Mouse (Mus musculus) cerebellum, adult 8-10 months (tissue): ENCODE data around the gene Iqsec1.

ENCODE experiments used
- DNase-seq: peaks from one replicate; pipeline ENCODE4 v3.0.0; 2022

The Iqsec1 gene

DNA sequence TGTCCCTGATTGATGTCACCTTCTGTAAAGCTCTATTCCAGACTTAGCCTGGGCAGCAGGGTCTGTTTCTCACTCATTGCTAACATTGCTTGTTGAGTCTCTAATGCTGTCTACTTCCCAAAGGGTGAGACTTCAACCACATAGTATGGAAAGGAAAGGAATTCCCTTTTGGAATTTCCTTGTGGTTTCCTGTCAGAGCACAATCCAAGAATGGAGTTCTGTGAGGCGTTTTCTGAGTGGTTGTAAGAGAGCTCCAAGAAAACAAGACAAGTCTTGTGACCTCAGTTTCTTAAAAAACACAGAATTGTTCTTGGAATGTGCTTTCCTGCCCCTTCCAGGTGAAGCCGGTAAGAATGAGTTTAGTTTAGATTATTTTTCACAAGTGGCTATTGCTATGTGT is 37.5 kb downstream of the Iqsec1 start:
- DNase-seq = no peak

DNA sequence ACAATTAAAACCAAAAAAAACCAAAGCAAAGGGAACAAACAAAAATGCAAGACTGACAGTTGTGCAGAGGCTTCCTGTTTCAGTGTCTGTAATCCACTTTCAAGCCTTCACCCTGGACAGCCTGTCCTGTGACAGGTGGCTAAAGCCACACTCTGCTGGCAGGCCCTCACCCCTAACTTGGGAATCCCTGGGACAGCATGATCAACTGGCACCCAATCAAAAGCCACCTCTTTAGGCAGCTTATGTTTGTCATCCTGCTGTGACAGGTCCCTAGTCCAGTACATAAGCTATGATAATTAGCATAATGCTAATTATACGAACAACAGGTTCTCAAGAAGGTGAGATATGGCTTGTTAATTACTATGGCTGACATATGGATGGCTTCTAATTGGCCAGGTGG is 40.4 kb downstream of the Iqsec1 start:
- no peak for DNase-seq

DNA sequence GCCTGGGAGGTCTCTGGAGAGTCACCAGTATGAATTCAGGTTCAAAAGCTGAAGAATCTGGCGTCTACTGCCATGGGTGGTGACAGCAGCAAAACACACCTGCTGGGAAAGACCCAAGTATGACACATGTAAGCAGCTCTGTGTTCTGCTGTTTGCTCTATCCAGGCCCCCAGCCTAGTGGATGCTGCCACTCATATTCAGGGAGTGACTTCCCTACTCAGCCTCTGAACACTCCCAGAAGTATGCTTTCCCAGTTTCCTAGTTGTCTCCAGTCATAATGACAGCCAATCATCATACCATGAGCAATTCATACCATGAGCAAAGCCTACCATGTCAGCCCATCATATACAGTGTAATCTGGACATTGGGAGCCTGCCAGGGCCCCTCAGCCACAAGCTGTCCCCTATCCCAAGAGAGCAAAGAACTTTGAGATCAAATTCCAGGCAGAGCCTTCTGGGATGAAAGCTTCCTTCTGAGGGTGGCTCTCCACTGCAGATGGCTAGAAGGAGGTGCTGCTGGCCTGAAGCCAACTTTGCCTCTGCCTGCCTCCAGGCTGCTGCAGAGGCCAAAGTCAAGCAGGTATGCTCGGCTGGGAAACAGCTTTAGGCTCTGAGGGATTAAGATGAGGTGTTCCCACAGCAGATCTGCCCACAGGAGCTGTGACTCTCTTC is 42.8 kb downstream of the Iqsec1 start:
- peak; percentile 15 for DNase-seq

DNA sequence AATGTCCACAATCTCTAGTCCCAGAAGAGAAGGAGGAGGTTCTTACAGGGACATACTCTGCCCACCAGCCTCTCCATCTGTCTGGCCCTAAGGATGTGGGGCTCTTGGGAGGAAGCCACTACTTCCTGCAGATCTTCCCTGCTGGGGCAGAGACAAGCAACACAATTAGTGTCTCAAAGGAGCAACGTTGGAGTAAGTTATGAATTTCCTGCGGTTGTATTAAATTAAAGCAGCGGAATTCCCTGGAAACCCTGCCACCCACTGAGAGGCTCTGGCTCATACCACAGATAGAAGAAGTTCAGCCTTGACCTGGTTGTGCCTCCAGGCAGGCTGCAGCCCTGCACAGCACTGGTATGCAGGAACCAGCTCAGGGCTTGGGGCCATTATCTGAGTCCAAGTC is 47.2 kb downstream of the Iqsec1 start:
- no peak for DNase-seq

DNA sequence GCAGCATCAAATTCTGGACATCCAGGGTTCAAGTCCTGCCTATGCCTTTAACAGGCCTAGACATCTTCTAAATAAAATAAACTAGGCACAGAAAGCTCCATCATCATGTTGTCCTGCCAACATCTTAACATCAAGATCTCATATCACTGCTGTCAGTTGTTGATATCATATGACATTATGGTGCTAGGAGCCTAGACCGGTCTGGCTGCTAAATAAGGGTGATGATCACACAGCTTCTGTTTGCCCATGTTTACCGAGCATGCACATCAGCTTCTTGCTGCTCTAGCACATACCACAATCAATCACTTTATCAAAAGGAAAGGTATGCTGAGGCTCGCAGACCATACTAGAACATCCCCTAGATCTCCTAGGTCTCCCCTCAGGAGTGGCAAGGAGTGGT is 54.8 kb downstream of the Iqsec1 start:
- DNase-seq = no peak

DNA sequence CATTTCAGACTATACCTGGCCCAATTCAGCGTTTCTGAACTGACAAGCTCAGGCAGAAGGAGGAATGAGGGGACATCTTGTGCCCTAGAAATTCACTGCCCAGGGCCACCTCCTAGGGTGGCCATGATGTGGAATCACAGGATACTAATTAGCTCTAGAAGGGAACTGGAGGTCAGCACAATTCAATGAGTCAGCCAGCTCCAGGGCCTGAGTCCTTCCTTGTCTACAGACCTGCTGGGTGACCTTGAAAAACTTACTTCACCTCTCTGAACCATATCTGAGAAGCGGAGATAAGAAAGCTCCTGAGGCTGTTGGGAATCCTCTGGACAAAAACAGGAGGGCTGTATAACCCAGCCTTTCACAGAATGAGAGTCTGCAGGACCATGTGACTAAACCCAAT is 59.7 kb downstream of the Iqsec1 start:
- DNase-seq = no peak

DNA sequence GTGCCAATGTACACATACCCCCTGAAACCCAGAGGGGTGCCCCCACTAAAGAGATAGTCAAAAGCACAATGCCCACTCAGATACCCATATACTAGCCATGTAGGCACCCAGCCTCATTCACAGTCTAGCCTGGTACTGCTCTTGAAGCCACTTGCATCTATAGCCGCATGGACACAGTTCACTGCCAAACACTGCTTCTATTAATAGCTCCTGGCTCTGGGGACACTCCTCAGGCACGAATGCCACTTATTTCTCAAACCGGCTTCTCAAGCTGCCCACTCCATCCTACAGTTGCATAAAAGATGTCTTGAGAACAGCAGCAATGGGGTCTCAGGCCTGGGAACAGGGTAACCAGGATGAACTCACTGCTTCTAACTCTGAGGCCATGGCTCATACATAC is 63.0 kb downstream of the Iqsec1 start:
- no peak for DNase-seq

DNA sequence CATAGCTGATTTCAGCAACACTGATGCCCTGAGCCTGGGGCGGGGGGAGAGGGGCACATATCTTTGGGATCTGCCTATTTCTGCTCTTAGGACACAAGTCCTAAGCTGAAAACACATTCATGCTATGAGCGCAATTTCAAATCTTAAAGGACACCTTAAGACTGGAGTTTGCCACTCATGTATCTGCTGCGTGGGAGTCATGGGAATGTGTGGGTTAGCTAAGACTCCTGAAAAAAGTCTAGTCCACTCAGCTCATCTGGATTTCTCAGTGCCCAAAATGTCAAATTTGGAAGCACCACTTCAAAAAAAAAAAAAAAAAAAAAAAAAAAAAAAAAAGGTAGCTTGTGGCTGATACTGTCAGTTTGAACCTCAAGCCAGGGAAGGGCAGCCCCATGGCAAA is 63.7 kb downstream of the Iqsec1 start:
- DNase-seq = no peak

DNA sequence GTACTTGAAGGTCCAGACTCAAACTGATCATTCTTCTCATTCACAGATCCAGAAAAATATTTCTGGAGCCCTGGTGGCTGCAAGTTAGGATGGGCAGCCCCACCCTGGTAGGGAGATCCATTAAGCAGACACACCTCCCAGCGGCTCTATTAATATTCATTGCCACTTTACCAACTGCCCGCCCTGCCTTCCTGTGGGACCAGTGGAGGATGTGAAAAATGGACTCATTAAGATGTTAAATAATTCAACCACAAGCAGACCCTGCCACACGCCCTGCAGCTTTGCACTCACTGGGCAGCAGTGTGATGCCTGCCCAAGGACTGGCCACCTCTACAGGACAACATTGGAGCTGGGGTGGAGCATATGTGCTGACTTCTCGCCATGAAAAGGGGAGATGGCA is 64.1 kb downstream of the Iqsec1 start:
- no peak for DNase-seq

DNA sequence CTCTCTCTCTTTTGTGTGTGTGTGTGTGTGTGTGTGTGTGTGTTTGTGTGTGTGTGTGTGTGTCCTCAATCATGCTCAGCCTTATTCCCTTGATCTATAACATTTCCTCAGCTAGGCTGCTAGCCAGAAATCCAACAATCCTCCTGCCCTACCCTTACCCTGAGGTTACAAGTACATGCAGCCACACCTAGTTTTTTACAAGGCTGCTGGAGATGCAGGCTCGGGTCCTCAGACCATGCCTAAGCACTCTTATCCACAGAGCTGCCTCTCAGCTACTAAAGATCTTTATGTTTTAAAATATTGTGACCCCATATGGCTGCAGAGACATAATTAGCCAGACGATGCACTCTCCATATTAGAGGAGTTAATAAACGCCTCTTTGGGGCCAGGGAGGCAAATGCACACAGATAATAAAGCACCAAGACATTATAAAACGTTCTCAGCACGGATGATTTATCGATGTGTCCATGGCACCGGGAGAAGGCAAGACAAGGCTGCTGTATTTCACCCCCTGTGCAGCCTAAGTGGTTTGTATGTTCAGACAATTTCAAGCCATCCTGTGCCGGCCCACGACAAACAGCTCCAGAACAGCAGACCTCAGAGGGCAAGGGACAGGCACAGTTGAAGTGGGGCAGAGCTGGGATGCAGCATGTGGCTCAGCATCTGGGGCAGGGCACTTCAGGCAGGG is 67.1 kb downstream of the Iqsec1 start:
- no peak for DNase-seq

DNA sequence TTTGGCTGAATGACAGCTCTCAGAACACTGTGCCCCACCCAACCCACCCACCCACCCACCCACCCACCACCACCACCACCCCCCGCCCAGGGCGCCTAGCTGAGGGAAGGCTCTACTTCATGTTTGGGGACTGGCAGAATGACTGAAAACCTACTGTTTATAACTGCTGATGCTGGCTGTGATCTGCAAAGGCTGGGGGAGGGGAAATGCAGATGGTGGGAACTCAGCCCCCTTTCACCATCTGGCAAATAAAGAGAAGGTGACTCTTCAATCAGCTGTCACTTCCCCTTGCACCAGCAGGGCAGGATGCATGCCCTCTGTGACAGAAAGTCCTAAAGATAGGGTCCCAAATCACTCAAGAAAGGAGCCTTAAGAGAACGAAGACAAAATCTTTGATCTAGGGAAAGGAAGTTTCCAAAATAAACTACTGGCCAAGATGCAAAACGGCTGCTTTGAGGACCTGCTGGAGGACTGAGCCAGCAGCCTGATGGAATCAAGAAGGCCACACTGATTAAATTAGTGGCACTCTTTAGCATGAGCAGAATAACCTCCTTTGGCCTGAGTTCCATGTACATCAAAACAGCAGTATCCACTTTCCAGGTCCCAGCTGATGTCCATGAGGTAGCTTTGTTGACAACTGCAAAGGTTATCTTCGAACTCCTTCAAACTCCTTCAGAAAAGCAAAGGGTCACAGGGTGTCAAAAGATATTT is 67.8 kb downstream of the Iqsec1 start:
- DNase-seq = no peak

DNA sequence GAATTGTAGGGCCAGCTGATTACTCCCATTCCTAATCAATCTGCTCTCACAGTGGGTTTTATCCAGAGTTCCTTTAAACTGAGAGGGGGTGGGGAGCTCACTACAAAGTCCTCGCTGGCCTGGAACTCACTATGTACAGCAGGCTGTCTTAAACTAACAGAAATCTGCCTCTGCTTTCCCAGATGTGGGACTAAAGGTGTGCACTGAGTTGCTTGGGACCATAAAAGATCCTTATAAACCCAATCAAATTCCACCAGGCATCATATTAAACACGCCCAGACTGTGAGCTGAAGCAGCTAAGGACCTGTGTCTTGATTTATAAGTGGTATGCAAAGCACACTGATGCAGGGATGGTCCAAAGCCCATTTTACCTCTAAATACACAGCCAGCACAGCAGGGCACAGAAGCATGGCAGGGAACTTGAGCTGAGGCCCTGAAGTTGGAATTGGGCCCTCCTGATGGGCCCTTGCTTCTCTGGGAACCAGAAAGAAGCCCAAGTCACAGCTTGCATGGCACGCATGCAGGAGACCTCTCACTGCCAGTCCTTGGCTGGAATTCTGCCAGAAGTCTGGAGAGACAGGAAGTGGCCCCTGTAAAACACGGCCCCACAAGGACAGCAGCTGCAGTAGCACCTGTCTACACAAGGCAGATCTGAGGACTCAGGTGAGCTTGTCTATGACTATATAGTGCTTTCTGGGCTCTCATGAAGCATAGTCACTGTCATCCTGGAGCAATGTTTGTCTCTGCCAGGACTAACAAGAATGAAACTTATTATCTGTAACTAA is 68.7 kb downstream of the Iqsec1 start:
- DNase-seq = no peak

DNA sequence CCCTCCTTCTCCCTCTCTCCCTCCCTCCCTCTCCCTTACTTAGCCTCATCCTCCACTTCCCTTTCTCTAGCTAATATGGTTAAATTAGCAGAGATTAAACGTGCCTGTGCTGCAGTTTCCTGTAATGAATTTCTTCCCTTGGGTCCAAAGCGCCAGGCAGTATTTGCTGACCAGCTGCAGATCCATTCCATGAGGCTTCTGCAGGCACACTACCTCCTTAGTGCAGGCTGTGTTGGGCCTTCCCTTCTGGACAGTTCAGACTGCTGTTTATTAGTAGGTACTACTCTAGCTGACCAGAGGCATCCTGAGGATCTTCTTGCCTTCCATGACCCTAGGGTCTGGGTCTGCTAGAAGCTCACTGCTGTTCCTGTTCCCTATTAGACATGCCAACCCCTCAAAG is 72.9 kb downstream of the Iqsec1 start:
- no peak for DNase-seq

DNA sequence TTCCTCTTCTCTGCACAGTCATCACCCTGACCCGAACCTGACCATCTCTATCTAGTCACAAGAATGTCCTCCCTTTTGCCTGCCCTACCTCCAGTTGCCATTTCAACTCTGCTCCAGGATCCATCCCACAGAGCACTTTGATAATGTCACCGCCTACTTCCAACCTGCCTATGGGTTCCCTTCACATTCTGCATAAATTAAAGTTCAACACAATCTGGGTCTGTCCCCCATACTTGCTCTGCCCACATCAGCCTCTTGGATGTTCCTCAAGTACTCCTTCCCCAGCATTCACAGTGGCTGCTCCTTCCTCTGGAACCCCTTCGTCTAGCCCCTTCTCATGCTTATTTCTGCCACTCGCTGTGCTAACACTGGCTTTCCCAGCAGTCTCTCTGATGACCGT is 74.7 kb downstream of the Iqsec1 start:
- no peak for DNase-seq

DNA sequence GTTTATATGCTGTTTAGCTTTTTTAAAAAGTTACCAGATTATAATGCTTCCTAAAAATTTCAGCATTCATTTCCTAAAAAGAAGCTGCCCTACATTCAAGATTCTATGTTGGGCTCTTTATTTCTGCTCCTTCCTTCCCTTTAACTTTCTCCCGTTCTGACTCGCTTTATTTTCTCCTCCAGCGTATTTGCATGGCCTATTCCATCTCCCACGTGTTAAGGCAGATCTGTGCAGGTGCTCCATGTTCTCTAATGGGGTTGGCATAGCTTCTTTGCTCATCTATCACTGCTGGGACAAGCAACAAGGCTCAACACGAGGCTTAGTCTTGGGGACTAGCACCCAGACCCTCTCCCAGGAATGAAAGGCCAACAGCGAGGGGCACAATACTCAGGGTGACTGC is 75.7 kb downstream of the Iqsec1 start:
- no peak for DNase-seq

DNA sequence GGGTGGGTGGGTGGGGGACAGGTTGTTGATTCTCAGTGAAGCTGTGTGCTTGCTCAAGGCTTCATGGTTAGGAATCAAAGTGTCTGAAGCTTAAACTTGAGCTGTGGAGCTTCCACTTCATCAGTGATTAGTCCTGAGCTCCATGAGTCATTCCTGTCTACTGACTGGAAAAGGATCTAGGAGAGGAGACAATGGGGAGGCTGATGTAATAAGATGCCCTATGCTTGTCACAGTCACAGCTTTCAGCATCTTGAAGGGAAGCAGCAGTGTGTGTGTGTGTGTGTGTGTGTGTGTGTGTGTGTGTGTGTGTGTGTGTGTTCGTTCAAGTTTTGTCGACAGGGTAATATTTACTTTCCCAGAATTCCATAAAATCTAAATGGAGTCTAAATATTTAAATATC is 84.3 kb downstream of the Iqsec1 start:
- DNase-seq = no peak

DNA sequence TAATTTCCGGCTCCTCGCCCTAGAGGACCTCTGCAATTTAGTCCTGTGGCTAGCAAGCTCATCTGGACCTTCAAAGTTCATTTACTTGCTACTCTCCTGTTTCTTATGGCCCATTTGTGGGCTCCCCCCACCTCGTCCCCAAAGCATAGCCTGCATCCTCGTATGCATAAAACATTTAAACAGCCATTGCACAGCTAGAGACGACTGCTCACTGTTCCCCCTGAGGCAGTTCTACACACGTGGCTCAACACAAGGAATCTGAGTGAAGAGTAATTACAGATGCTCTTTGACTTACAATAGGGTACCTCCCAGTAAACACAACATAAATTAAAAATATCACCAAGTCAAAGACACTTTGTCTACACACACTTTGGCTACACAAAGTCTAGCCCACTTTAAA is 88.2 kb downstream of the Iqsec1 start:
- DNase-seq = no peak

DNA sequence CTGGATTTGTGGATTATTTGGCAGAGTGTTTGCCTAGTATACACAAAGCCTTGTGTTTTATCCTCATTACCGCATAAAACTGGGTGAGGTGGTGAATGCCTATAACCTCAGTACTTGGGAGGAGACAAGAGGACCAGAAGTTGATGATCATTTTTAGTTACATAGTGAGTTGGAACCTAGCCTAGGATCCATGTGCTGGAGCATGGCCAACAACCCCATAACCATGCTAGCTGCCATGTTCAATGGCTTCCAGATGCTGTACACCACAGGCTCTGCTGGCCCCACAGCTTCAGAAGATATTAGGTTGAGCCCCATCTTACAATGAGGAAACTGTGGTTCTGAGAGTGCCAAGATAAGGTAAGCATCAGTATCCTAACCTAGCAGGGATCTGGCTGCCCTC is 89.2 kb downstream of the Iqsec1 start:
- no peak for DNase-seq

DNA sequence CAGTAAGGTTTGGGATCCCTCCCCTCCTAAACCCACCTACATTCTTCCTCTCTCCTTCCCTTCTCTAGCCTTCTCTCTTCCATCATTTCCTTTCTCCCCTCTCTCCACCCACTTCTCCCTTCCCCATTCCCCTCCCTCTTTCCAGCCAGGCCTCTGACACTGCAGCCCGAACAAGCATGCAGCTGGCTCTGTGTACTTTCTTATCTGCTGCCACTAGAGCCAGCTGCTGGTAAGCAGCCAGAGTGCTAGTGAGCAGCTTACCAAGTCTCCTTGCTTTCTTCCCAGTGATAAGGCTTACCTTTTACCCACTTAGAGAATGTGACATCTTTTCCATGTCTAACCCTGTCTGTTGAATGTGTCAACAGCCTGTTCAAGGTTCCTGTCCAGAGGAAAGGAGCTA is 90.4 kb downstream of the Iqsec1 start:
- DNase-seq = no peak

DNA sequence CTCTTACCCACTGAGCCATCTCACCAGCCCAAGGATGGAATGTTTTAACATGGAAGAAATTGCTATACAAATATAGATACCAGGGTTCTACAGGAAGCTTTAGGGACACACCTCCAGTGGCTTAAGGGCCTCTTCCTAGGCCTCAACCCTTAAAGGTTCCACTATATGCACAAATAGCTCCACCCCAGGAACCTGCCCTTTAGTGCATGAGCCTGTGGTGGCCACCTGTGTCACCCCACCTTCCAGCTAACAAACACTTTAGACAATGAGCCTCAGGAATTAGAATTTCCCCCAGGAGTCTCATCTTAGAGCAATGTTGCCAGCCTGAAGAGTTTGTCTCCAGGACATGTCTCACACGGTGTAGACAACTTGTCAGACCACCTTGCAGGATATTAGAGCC is 96.1 kb downstream of the Iqsec1 start:
- DNase-seq = no peak

DNA sequence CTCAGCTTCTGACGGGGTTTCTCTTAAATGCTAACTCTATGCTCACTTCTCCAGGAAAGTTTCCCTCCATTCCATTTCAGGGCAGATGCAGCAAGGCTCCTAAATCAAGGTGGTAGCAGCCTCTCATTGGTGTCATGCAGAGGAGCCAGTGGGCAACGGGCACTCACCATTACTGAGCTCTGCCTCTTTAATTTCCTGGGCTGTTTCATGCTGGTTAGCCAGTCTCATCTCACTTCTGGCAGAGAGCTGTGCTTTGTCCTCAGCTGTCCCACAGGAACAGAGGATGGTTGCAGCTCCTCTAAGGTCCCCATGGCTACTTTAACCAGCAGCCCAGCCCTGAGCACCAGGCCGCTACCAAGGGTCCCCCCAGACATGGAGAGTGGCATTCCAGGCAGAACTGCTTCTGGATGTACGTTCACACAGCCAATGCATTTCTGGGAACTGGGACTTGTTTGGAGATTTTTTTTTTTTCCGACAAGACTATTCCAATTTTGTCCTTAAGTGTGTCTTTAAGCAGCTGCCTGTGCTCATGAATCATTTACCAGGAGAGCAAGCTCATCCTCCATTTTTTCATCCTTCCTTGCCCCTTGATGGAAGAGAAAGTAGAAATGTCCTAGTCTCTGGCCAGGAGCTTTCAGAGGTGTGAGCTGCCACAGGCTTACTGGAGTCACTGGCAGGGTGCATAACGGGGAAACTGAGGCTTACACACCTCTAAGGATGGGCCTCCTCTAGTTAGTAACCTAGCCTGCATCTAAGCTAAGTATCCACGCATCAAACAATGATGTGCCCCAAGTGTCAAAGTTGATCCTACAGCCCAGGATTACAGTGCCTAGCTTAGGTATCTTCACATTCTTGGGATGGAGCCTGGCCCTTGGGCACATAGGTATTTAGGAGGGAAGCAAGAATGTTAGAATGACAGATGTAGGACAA is 98.9 kb downstream of the Iqsec1 start:
- no peak for DNase-seq

DNA sequence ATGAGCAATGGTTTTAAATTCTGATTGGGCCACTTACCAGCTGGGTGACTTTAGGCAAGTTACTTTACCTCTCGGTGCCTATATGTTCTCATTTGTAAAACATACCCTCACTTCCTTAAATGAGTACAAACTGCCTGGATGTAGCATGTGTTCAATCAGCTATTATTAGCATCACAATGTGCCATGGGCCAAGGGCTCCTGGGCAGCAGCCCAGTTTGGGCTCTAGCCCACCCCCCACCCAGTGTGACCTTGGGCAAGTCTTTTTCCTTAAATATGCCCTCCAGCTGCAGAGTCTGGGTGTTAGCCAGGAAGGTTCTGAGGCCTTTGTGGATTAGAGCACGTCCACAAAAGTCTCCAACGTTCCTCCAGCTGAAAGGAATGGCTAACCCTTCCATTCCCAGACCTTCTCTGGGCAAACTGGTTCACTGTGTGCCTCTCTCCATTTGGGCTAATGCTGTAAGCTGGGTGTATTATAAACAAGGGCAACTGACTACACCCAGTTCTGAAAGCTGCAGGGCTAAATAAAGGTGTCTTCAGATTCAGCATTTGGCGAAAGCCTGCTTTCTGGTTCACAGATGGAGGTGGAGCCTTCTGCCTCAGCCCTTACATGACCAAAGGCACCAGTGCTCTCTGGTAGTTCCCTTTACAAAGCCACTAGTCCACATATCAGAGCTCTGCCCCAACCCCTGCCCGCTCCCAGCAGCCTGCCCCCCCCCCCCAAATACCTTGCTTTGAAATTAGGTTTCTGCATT is 101.3 kb downstream of the Iqsec1 start:
- DNase-seq = no peak
